Mouse (Mus musculus) liver, embryonic 14.5 days (tissue): ENCODE data around the gene Cdc42ep2.
A peak's percentile ranks its signal among the peaks of the same experiment; 100 is the strongest.

Experiments
- CTCF ChIP-seq: IDR thresholded peaks from 2 replicates; pipeline ENCODE4 v1.5.1; 2016; ENCODE audit warnings: antibody characterized with exemption, low read depth, control low read depth
- EP300 ChIP-seq: IDR thresholded peaks from 2 replicates; pipeline ENCODE4 v1.6.1; 2016; ENCODE audit warnings: antibody characterized with exemption, low read depth

- TF ChIP-seq CTCF (peak; percentile 90), EP300 (no peak)
Observed at GRCm38 (mm10) chr19:5923990-5924712, 465 bp downstream of the Cdc42ep2 start.
